ENCODE assay signal across 13 mouse cellular contexts in genomic region chr17:25418926-25419325, GRCm38 (mm10). TPM values are rescaled to one million over a fixed set of nuclear protein-coding genes. Genes with fewer than 3 reads are reported as not detected.
DNase-seq lines count a peak whose midpoint lies in the region; ATAC-seq lines count a peak whose summit lies in the region.
"Had no signal": no experiment of that assay in that cellular context is flagged by ENCODE, and none has a peak within 500 bp of the region (broad histone marks: within the 10 kb centered on the region; RNA-seq: fewer than 3 reads in every experiment).

No protein-coding gene starts in this region.

- H3K27ac ChIP-seq in neural tube, embryonic 11.5 days (ENCODE audit: low read depth, low read length), result no peak overlapping the region
- H3K27ac ChIP-seq in forebrain, embryonic 13.5 days, result peak overlapping the region; percentile 32
- H3K27ac ChIP-seq in limb, embryonic 11.5 days (replicated peaks; ENCODE audit: low read depth, low read length), result 0 out of 2 replicates have a peak overlapping the region, but pooled peaks have one; percentile 56
- H3K27ac ChIP-seq in kidney, embryonic 15.5 days, result no peak overlapping the region
- H3K27ac ChIP-seq: kidney, postnatal 0 days; limb, embryonic 15.5 days had no signal

- H3K27me3 ChIP-seq in neural tube, embryonic 11.5 days (ENCODE audit: control insufficient read depth, insufficient read depth, low read length), result no peaks in the 10 kb centered on the region
- peaks cover 6% of the 10 kb centered on the region; the same call in 1 of the 2 replicates for H3K27me3 ChIP-seq in forebrain, embryonic 13.5 days
- no peaks in the 10 kb centered on the region for H3K27me3 ChIP-seq in limb, embryonic 11.5 days (ENCODE audit: control insufficient read depth, insufficient read depth, low read length)
- H3K27me3 ChIP-seq in kidney, embryonic 15.5 days, result no peaks in the 10 kb centered on the region
- H3K27me3 ChIP-seq: limb, embryonic 15.5 days had no signal

- H3K4me3 ChIP-seq in neural tube, embryonic 11.5 days (ENCODE audit: low read depth, low read length), result no peak overlapping the region
- H3K4me3 ChIP-seq in forebrain, embryonic 13.5 days, result no peak overlapping the region
- H3K4me3 ChIP-seq in limb, embryonic 11.5 days (ENCODE audit: low read depth, low read length), result no peak overlapping the region
- H3K4me3 ChIP-seq in kidney, embryonic 15.5 days (replicated peaks), result no peak overlapping the region
- H3K4me3 ChIP-seq: limb, embryonic 15.5 days had no signal

- no peaks in the 10 kb centered on the region for H3K36me3 ChIP-seq in neural tube, embryonic 11.5 days (ENCODE audit: control insufficient read depth, insufficient read depth, low read length)
- H3K36me3 ChIP-seq in forebrain, embryonic 13.5 days (ENCODE audit: poor library complexity, severe bottlenecking), result no peaks in the 10 kb centered on the region
- H3K36me3 ChIP-seq in limb, embryonic 11.5 days (ENCODE audit: control insufficient read depth, insufficient read depth, low read length), result no peaks in the 10 kb centered on the region
- H3K36me3 ChIP-seq in kidney, embryonic 15.5 days, result no peaks in the 10 kb centered on the region

- no peak overlapping the region; the same call in 1 of the 2 replicates for H3K9ac ChIP-seq in neural tube, embryonic 11.5 days (ENCODE audit: low read length)
- H3K9ac ChIP-seq in forebrain, embryonic 13.5 days, result no peak overlapping the region
- H3K9ac ChIP-seq in limb, embryonic 11.5 days (ENCODE audit: low read length), result no peak overlapping the region
- H3K9ac ChIP-seq in kidney, embryonic 15.5 days, result no peak overlapping the region
- H3K9ac ChIP-seq: limb, embryonic 15.5 days had no signal

- no peaks in the 10 kb centered on the region for H3K9me3 ChIP-seq in neural tube, embryonic 11.5 days (ENCODE audit: control insufficient read depth, low read length)
- H3K9me3 ChIP-seq in forebrain, embryonic 13.5 days (replicated peaks), result no peaks in the 10 kb centered on the region
- H3K9me3 ChIP-seq in limb, embryonic 11.5 days (ENCODE audit: control insufficient read depth, low read length), result no peaks in the 10 kb centered on the region
- no peaks in the 10 kb centered on the region for H3K9me3 ChIP-seq in kidney, embryonic 15.5 days (replicated peaks)
- H3K9me3 ChIP-seq: limb, embryonic 15.5 days had no signal

- H3K4me2 ChIP-seq in neural tube, embryonic 11.5 days (ENCODE audit: low read depth), result no peak overlapping the region
- H3K4me2 ChIP-seq in forebrain, embryonic 13.5 days, result peak overlapping the region; percentile 8; the same call in 1 of the 2 replicates
- no peak overlapping the region for H3K4me2 ChIP-seq in limb, embryonic 11.5 days (ENCODE audit: low read depth, severe bottlenecking)
- H3K4me2 ChIP-seq in kidney, embryonic 15.5 days, result no peak overlapping the region
- H3K4me2 ChIP-seq: limb, embryonic 15.5 days had no signal

- 39% methylated on average over 9 of the region's 9 CpGs for WGBS in neural tube, embryonic 11.5 days
- WGBS in forebrain, embryonic 13.5 days, result 8% methylated on average over 9 of the region's 9 CpGs
- 34% methylated on average over 9 of the region's 9 CpGs for WGBS in limb, embryonic 11.5 days
- WGBS in kidney, embryonic 15.5 days, result 46% methylated on average over 9 of the region's 9 CpGs

- no peak for ATAC-seq in neural tube, embryonic 11.5 days (ENCODE audit: insufficient read depth, low FRiP score, low TSS enrichment)
- ATAC-seq in forebrain, embryonic 13.5 days, result peak; percentile 57; the same call in 1 of the 2 replicates
- 0 out of 2 replicates have a peak, but pooled peaks have one; percentile 50 for ATAC-seq in limb, embryonic 11.5 days (ENCODE audit: insufficient number of reproducible peaks, low FRiP score, low TSS enrichment, low read depth)
- ATAC-seq in kidney, embryonic 15.5 days (replicated peaks; ENCODE audit: low FRiP score), result no peak
- ATAC-seq: activated CD4-positive, CD25-positive, alpha-beta regulatory T cell, adult 4 months had no signal

- DNase-seq in neural tube, embryonic 11.5 days (ENCODE audit: low spot score), result peak; percentile 60
- no peak for DNase-seq in neural tube, embryonic 10.5 days (ENCODE audit: extremely low spot score, low spot score)
- DNase-seq in limb, embryonic 11.5 days (ENCODE audit: low spot score), result peak; percentile 72
- peak; percentile 88 for DNase-seq in retina, postnatal 1 day
- no peak for DNase-seq in thymus, adult 18-20 months
- DNase-seq in adrenal gland, postnatal 36 days, result no peak
- DNase-seq: cerebellum, adult 8-10 months had no signal

- peaks cover 42% of the 10 kb centered on the region for H3K4me1 ChIP-seq in neural tube, embryonic 11.5 days (ENCODE audit: control insufficient read depth, insufficient read depth, low read length)
- peaks cover 62% of the 10 kb centered on the region for H3K4me1 ChIP-seq in forebrain, embryonic 13.5 days
- H3K4me1 ChIP-seq in limb, embryonic 11.5 days (ENCODE audit: control insufficient read depth, insufficient read depth, low read length), result peaks cover 64% of the 10 kb centered on the region
- H3K4me1 ChIP-seq in kidney, embryonic 15.5 days, result peaks cover 53% of the 10 kb centered on the region

RNA-seq across cellular contexts. Expression of gene Cacna1h, which starts 14.7 kb away (rescaled TPM):
- 9.7 and 13.3 TPM in 2 replicates for polyA plus RNA-seq in neural tube, embryonic 11.5 days (2014; fragmentation: Nextera tagmentation; extraction: Ambion mirVana)
- polyA plus RNA-seq in forebrain, embryonic 13.5 days (2015; fragmentation: Nextera tagmentation; extraction: Ambion mirVana), result 7.9 and 9.1 TPM in 2 replicates
- polyA plus RNA-seq in limb, embryonic 11.5 days (2014; fragmentation: Nextera tagmentation; extraction: Ambion mirVana), result 5.5 TPM in 2 replicates
- 10 to 100 TPM; 58.7 to 97.3 TPM for total RNA-seq in adrenal gland, postnatal 36 days (2021)
- polyA plus RNA-seq in kidney, embryonic 15.5 days (2015; fragmentation: Nextera tagmentation; extraction: Ambion mirVana), result 2.8 and 3.4 TPM in 2 replicates
- polyA plus RNA-seq: activated CD4-positive, CD25-positive, alpha-beta regulatory T cell, adult 4 months had no signal

RNA-seq across cellular contexts. Expression of gene Tekt4, which starts 35.5 kb away (rescaled TPM):
- 0.25 and 0.46 TPM in 2 replicates for polyA plus RNA-seq in neural tube, embryonic 11.5 days (2014; fragmentation: Nextera tagmentation; extraction: Ambion mirVana)
- 0.57 and 0.82 TPM in 2 replicates for polyA plus RNA-seq in forebrain, embryonic 13.5 days (2015; fragmentation: Nextera tagmentation; extraction: Ambion mirVana)
- polyA plus RNA-seq in limb, embryonic 11.5 days (2014; fragmentation: Nextera tagmentation; extraction: Ambion mirVana), result not detected in 2 replicates
- total RNA-seq in adrenal gland, postnatal 36 days (2021), result not detected
- not detected in 2 replicates for polyA plus RNA-seq in kidney, embryonic 15.5 days (2015; fragmentation: Nextera tagmentation; extraction: Ambion mirVana)
- polyA plus RNA-seq: activated CD4-positive, CD25-positive, alpha-beta regulatory T cell, adult 4 months; kidney, postnatal 0 days; limb, embryonic 15.5 days had no signal

RNA-seq across cellular contexts. Expression of gene Tpsg1, which starts 49.9 kb away (rescaled TPM):
- polyA plus RNA-seq in neural tube, embryonic 11.5 days (2014; fragmentation: Nextera tagmentation; extraction: Ambion mirVana), result 0.37 and 0.46 TPM in 2 replicates
- 0.66 and 1.0 TPM in 2 replicates for polyA plus RNA-seq in forebrain, embryonic 13.5 days (2015; fragmentation: Nextera tagmentation; extraction: Ambion mirVana)
- 0.41 and 0.63 TPM in 2 replicates for polyA plus RNA-seq in limb, embryonic 11.5 days (2014; fragmentation: Nextera tagmentation; extraction: Ambion mirVana)
- not detected for total RNA-seq in adrenal gland, postnatal 36 days (2021)
- 0.47 and 1.5 TPM in 2 replicates for polyA plus RNA-seq in kidney, embryonic 15.5 days (2015; fragmentation: Nextera tagmentation; extraction: Ambion mirVana)
- polyA plus RNA-seq: activated CD4-positive, CD25-positive, alpha-beta regulatory T cell, adult 4 months; testis, adult 2 months had no signal

RNA-seq across cellular contexts. Expression of gene Tpsb2, which starts 52.8 kb away (rescaled TPM):
- not detected in 2 replicates for polyA plus RNA-seq in neural tube, embryonic 11.5 days (2014; fragmentation: Nextera tagmentation; extraction: Ambion mirVana)
- polyA plus RNA-seq in forebrain, embryonic 13.5 days (2015; fragmentation: Nextera tagmentation; extraction: Ambion mirVana), result not detected in 2 replicates
- polyA plus RNA-seq in limb, embryonic 11.5 days (2014; fragmentation: Nextera tagmentation; extraction: Ambion mirVana), result not detected in 2 replicates
- total RNA-seq in adrenal gland, postnatal 36 days (2021), result 1 to 10 TPM; 2.8 to 3.2 TPM
- polyA plus RNA-seq in kidney, embryonic 15.5 days (2015; fragmentation: Nextera tagmentation; extraction: Ambion mirVana), result 1.9 and 2.2 TPM in 2 replicates
- polyA plus RNA-seq: activated CD4-positive, CD25-positive, alpha-beta regulatory T cell, adult 4 months had no signal

Comparison
In these comparisons a context has a peak if more than half of its experiments do, and no peak if none do; other contexts are left out.
1. DNase-seq: peak in neural tube, embryonic 11.5 days (single experiment), limb, embryonic 11.5 days (single experiment) and retina, postnatal 1 day (single experiment); none in neural tube, embryonic 10.5 days (single experiment), thymus, adult 18-20 months (0 of 2) and adrenal gland, postnatal 36 days (0 of 2).
2. ATAC-seq: peak in forebrain, embryonic 13.5 days (single experiment) and limb, embryonic 11.5 days (single experiment); none in neural tube, embryonic 11.5 days (single experiment) and kidney, embryonic 15.5 days (single experiment).
3. H3K27ac ChIP-seq: peak in forebrain, embryonic 13.5 days (single experiment) and limb, embryonic 11.5 days (single experiment); none in neural tube, embryonic 11.5 days (single experiment) and kidney, embryonic 15.5 days (single experiment).